Mouse (Mus musculus) C2C12 (cell line): Measurements from ENCODE around the gene Vps13c. TPM values are rescaled to one million over a fixed set of nuclear protein-coding genes. Genes with fewer than 3 reads are reported as not detected.

ENCODE experiments used
- H3K27me3 ChIP-seq: one replicate; pipeline ENCODE4 v1.6.1; 2011; ENCODE audit not compliant: control insufficient read depth, insufficient read depth, insufficient read length
- H3K36me3 ChIP-seq: one replicate; pipeline ENCODE4 v1.6.1; 2011; ENCODE audit not compliant: control insufficient read depth, insufficient read depth
- H3K4me3 ChIP-seq: one replicate; pipeline ENCODE4 v1.5.1; 2011; ENCODE audit warnings: mild to moderate bottlenecking, control low read depth; ENCODE audit not compliant: poor library complexity, insufficient read depth, severe bottlenecking
- H3K79me2 ChIP-seq: one replicate; pipeline ENCODE4 v1.6.1; 2011; ENCODE audit not compliant: control insufficient read depth, insufficient read depth
- H3K79me3 ChIP-seq: one replicate; pipeline ENCODE4 v1.6.1; 2011; ENCODE audit warnings: low read depth, control low read depth
- H3ac ChIP-seq: one replicate; pipeline ENCODE3; 2011; ENCODE audit warnings: low read depth; ENCODE audit not compliant: control insufficient read depth, insufficient read length
- CEBPB ChIP-seq: IDR thresholded peaks from one replicate; pipeline ENCODE4 v1.6.1; 2011; ENCODE audit warnings: low read depth, mild to moderate bottlenecking, control low read depth, moderate library complexity
- CTCF ChIP-seq: IDR thresholded peaks from one replicate; pipeline ENCODE4 v1.5.1; 2011; ENCODE audit not compliant: control insufficient read depth, insufficient read depth, insufficient read length
- FOSL1 ChIP-seq: IDR thresholded peaks from one replicate; pipeline ENCODE4 v1.8.0; 2011; ENCODE audit warnings: mild to moderate bottlenecking, low read length; ENCODE audit not compliant: poor library complexity, insufficient read depth, severe bottlenecking
- MAX ChIP-seq: IDR thresholded peaks from one replicate; pipeline ENCODE4 v1.6.1; 2011; ENCODE audit warnings: mild to moderate bottlenecking, control low read depth
- MYOD1 ChIP-seq: IDR thresholded peaks from one replicate; pipeline ENCODE4 v1.6.1; 2011; ENCODE audit warnings: low read depth; ENCODE audit not compliant: control insufficient read depth, insufficient read length
- MYOG ChIP-seq: IDR thresholded peaks from one replicate; pipeline ENCODE4 v1.6.1; 2011; ENCODE audit not compliant: control insufficient read depth, insufficient read length; ENCODE audit errors: extremely low read depth
- USF1 ChIP-seq: IDR thresholded peaks from one replicate; pipeline ENCODE4 v1.6.1; 2011; ENCODE audit warnings: low read depth, mild to moderate bottlenecking, control low read depth, moderate library complexity
- polyA plus RNA-seq: library from polyadenylated mRNA; unstranded; fragments of >200 nt; fragmentation: generic; extraction: Trizol; gene quantifications from one replicate; pipeline ENCODE4 v1.2.1, GENCODE M21; 2012; ENCODE audit warnings: missing spikeins

The Vps13c gene
- polyA plus RNA-seq, 1 experiment, result 5.2 TPM

DNA sequence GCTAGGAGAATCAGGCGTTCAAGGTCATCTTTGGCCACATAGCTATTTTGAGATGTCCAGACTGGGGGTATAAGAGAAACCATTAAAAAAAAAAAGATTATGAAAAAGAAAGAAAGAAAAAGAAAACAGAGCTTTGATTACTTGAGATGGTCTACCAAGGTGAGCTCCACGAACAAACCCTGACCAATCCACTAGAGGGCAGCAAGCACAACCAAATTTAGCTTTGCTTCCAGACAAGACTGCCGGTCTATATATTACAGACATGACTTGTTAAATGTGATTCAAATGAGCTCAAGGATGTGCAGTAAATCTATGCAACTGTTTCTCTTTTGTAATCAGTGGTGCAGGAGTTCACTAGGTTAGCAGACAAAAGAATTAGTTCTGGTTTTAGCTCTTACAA is 12.0 kb upstream of the Vps13c start:
- H3K36me3 ChIP-seq, result no peaks in the 10 kb centered on the region
- TF ChIP-seq MYOG, result no peak
- TF ChIP-seq USF1, result no peak
- no peak for TF ChIP-seq MAX
- TF ChIP-seq CEBPB, result no peak
- peak; percentile 37 for TF ChIP-seq CTCF
- H3K79me2 ChIP-seq, result no peaks in the 10 kb centered on the region
- peaks cover 36% of the 10 kb centered on the region for H3K27me3 ChIP-seq
- no peaks in the 10 kb centered on the region for H3K79me3 ChIP-seq
- H3K4me3 ChIP-seq, result no peak overlapping the region
- no peak overlapping the region for H3ac ChIP-seq

DNA sequence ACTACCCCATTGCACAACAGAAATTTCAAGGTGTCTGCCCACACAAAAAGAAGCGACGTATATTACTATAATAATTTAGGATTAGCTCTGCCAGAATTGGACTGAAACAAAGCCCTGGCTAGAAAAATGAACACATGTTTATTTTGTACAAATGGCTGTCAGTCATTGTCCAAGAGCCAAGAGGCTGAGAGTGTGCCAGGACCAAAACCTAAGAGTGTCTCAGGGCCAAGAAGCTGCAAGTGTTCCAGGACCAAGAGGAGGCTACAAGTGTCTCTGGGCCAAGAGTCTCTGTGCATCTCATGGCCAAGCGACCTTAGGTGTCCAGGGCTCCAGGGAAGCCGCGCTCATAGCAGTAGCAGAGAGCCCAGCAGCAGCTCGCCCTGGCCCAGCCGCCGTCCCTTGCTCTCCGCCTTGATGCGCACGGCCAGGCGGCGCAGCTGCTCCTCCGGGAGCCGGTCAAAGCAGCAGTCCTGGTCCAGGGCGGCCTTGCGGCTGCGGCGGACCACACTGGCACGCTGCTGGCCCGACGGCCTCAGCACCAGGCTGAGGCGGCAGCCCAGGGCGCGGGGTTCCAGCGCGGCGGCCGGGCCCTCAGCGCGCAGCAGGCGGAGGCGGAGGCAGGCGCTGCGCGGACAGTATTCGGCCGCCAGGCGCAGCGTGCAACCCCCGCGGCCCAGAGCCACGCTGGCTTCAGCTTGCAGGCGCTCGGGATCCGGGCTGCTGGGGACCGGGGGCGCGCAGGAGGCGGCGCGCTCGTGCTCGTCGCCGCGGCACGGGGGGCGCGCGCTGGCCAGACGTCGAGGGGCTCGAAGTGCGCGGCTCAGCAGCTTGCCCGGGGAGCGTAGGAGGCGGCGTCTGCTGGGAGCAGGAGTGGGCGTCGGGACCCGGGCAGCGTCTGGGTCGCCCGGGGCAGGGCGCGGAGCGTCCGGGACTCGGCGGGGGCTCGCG is 9.5 kb upstream of the Vps13c start:
- no peaks in the 10 kb centered on the region for H3K79me2 ChIP-seq
- no peak overlapping the region for H3ac ChIP-seq
- no peaks in the 10 kb centered on the region for H3K79me3 ChIP-seq
- peaks cover 36% of the 10 kb centered on the region for H3K27me3 ChIP-seq
- H3K36me3 ChIP-seq, result no peaks in the 10 kb centered on the region
- no peak overlapping the region for H3K4me3 ChIP-seq
- no peak for TF ChIP-seq CEBPB
- TF ChIP-seq MYOG, result no peak
- TF ChIP-seq MYOD1, result no peak
- no peak for TF ChIP-seq FOSL1
- TF ChIP-seq MAX, result no peak
- no peak for TF ChIP-seq USF1
- no peak for TF ChIP-seq CTCF

DNA sequence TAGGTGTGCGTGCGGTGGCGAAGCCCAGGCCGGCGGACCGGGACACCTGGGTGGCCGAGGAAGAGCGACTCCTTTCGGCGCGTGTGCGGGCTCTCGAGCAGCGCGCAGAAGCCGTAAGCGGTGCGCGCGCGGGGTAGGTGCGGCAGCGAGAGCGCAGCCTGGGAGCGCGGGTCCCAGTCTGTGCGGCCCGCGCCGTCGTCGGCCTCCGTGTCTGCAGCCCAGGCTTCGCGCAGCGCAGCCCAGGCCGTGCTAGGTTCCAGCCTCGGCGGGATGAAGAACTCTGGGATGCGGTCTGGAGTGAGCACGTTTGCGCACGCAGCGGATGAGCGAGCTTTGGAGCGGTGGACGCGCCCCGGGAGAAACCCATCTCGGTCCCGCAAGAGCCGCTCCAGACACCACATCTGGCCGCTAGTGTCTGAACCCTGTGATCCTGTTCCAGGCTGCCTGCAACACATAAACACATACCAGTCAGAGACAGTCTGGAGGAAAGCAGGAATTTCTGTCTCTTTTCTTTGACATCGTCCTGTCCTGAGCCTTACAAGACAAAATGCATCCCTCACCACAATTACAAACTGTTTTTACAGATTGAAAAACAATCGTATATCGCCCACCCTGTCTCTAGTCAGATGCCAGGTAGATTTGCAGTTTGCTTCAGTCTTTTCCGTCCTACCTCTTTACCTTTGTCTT is 8.7 kb upstream of the Vps13c start:
- Histone ChIP-seq H3K27me3 (peaks cover 36% of the 10 kb centered on the region), H3ac (no peak overlapping the region), H3K79me3 (no peaks in the 10 kb centered on the region), H3K4me3 (no peak overlapping the region), H3K36me3 (no peaks in the 10 kb centered on the region), H3K79me2 (no peaks in the 10 kb centered on the region)
- TF ChIP-seq CEBPB, result no peak
- TF ChIP-seq USF1, result no peak
- no peak for TF ChIP-seq MYOG
- no peak for TF ChIP-seq MYOD1
- TF ChIP-seq MAX, result no peak
- TF ChIP-seq FOSL1, result no peak
- no peak for TF ChIP-seq CTCF

DNA sequence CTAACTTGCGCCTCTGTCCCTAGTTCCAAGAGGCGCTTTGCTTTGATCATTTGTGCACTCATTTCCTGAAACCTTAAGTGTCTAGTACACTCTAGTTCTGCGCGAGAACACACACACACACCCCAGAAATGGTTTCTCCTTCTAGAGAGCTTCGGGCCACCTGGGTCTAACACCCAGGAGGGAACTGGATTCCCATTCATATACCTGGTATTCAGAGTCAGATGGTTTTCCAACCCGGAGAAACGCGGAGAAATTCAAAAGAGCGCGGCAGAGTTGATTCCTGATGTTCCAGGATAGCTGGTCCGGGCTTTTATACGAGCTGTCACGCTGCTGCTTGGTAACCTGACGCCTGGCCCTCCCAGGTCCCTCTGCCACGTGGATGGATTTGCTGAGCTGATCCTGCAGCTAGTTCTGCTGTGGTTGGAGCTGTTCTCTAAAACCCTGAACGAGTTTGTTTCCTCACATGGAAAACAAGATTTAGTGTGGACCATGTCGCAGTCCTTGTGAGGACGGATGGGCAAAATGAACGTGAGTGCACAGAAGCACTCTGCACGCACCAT is 8.1 kb upstream of the Vps13c start, which contains the start of gene C2cd4a:
Gene C2cd4a, minus strand, starts transcription at position 285 of the 560 bp plus-strand sequence.
- TF ChIP-seq FOSL1 (no peak), CEBPB (no peak), USF1 (no peak), MYOD1 (no peak), MYOG (no peak), CTCF (no peak), MAX (no peak)
- Histone ChIP-seq H3ac (no peak within 1 kb of the TSS), H3K79me2 (no peaks in the 10 kb centered on the region), H3K27me3 (peaks cover 36% of the 10 kb centered on the region), H3K79me3 (no peaks in the 10 kb centered on the region), H3K4me3 (no peak within 1 kb of the TSS), H3K36me3 (no peaks in the 10 kb centered on the region)

DNA sequence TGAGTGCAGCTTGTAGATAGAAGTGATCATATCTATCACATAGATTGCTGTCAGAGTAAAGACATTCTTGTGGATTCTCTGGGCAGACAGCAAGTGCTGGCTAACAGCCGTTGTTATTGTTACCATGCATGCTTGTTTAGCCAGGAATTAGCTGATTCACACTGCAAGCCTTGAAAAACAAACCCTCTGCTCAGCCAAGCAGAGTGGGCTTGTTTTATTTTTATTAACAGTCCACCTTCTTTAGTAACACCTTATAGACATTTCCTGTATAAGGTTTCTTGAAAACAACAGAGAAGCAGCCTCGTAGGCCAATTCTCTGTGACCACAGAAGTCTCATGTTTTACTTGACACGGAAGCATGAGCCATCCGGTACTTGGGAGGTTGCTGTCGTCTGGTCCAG is 5.7 kb upstream of the Vps13c start:
- H3K4me3 ChIP-seq, result no peak overlapping the region
- TF ChIP-seq MYOD1 (no peak), USF1 (no peak), MAX (no peak), MYOG (no peak), CTCF (no peak), CEBPB (no peak), FOSL1 (no peak)

More for the DNA sequence above, 5.7 kb upstream of the Vps13c start:
- H3K36me3 ChIP-seq, result no peaks in the 10 kb centered on the region
- no peak overlapping the region for H3ac ChIP-seq
- H3K79me3 ChIP-seq, result no peaks in the 10 kb centered on the region
- peaks cover 28% of the 10 kb centered on the region for H3K27me3 ChIP-seq
- H3K79me2 ChIP-seq, result no peaks in the 10 kb centered on the region
